ENCODE assay signal across 18 mouse cellular contexts in genomic region chr8:7108849-7109248, GRCm38 (mm10).
"Had no signal": no experiment of that assay in that cellular context is flagged by ENCODE, and none has a peak within 500 bp of the region (broad histone marks: within the 10 kb centered on the region; RNA-seq: fewer than 3 reads in every experiment).

No protein-coding gene starts in this region.

- H3K27ac ChIP-seq: kidney, postnatal 0 days; layer of hippocampus, adult 2 months; left cerebral cortex, adult 2 months; limb, embryonic 12.5 days; liver, embryonic 12.5 days; liver, embryonic 15.5 days; lung, embryonic 15.5 days had no signal

- H3K4me1 ChIP-seq: limb, embryonic 12.5 days; liver, embryonic 12.5 days; liver, embryonic 15.5 days; lung, embryonic 15.5 days; megakaryocyte, embryonic 14.5 days had no signal

- H3K4me3 ChIP-seq: layer of hippocampus, adult 2 months; left cerebral cortex, adult 2 months; limb, embryonic 12.5 days; liver, embryonic 12.5 days; liver, embryonic 15.5 days; lung, embryonic 15.5 days; megakaryocyte, embryonic 14.5 days had no signal

- H3K36me3 ChIP-seq: limb, embryonic 12.5 days; liver, embryonic 12.5 days; liver, embryonic 15.5 days; lung, embryonic 15.5 days had no signal

- DNase-seq: kidney, postnatal 25 days; layer of hippocampus, postnatal 36 days; liver; lung, adult 18-20 months; lung, postnatal 10 days; lung, postnatal 36 days; midbrain, embryonic 14.5 days; thymus, adult 18-20 months; thymus, postnatal 36 days had no signal

- H3K9me3 ChIP-seq: limb, embryonic 12.5 days; liver, embryonic 15.5 days; lung, embryonic 15.5 days; megakaryocyte, embryonic 14.5 days had no signal

- ATAC-seq: liver, embryonic 12.5 days had no signal

- H3K27me3 ChIP-seq: limb, embryonic 12.5 days; liver, embryonic 12.5 days; liver, embryonic 15.5 days; lung, embryonic 15.5 days; megakaryocyte, embryonic 14.5 days had no signal

- H3K4me2 ChIP-seq: limb, embryonic 12.5 days; liver, embryonic 12.5 days; liver, embryonic 15.5 days; lung, embryonic 15.5 days; midbrain, embryonic 11.5 days had no signal

- H3K9ac ChIP-seq: limb, embryonic 12.5 days; liver, embryonic 12.5 days; liver, embryonic 15.5 days; lung, embryonic 15.5 days had no signal
